Mouse (Mus musculus) G1E (cell line): Measurements from ENCODE around the gene Tmem237.

Experiments
- CTCF ChIP-seq: IDR thresholded peaks from 2 replicates; pipeline ENCODE4 v1.5.1; 2012; ENCODE audit warnings: low read depth, low read length, inconsistent platforms, mixed read lengths
- GATA1 ChIP-seq: IDR thresholded peaks from 2 replicates; pipeline ENCODE4 v1.6.1; 2012; ENCODE audit warnings: borderline replicate concordance, low read length, inconsistent platforms, mixed read lengths
- TAL1 ChIP-seq: conservative IDR thresholded peaks from 2 replicates; pipeline ENCODE4 v1.6.1; 2012; ENCODE audit warnings: low read depth, low read length, inconsistent platforms, mixed read lengths

GRCm38 (mm10) chr1:59168556-59168955 is 48.3 kb upstream of the Tmem237 start:
- no peak for TF ChIP-seq CTCF
- TF ChIP-seq GATA1 = no peak
- no peak for TF ChIP-seq TAL1
